Mouse (Mus musculus) megakaryocyte-erythroid progenitor cell, adult 5 weeks (primary cell): ENCODE results near the gene Gm27021. TPM values are rescaled to one million over a fixed set of nuclear protein-coding genes. Genes with fewer than 3 reads are reported as not detected.

ENCODE experiments used
- polyA plus RNA-seq: library from polyadenylated mRNA; stranded (reverse); fragments of >175 nt; gene quantifications from 2 replicates; pipeline ENCODE4 v1.2.3, GENCODE M21; 2012

Gene Gm27021
- polyA plus RNA-seq, result 0.73 and 1.3 TPM in 2 replicates

GRCm38 (mm10) chr8:120667561-120668373 is at the start of gene Gm27021, which contains the start of gene Cox4i1:
TSS of gene Gm27021 (minus strand) at chr8:120668079.
TSS of gene Cox4i1 (plus strand) at chr8:120668222.

GRCm38 (mm10) chr8:120668374-120668905 is 561 bp upstream of the Gm27021 start, which contains the start of gene Emc8:
TSS of gene Emc8 (minus strand) at chr8:120668573.

GRCm38 (mm10) chr8:120647532-120647931 is 20.3 kb downstream of the Gm27021 start, which contains the start of gene 1190005I06Rik:
TSS of gene 1190005I06Rik (minus strand) at chr8:120647632.

GRCm38 (mm10) chr8:120588908-120589771 is 78.7 kb downstream of the Gm27021 start, which contains the start of gene Gins2:
TSS of gene Gins2 (minus strand) at chr8:120589304.

Other genes with a start within 250 kb of the Gm27021 start
- 60.6 and 64.5 TPM in 2 replicates for gene Gins2, start 78.8 kb downstream of the Gm27021 start, polyA plus RNA-seq
- 0.63 and 1.3 TPM in 2 replicates for gene 1190005I06Rik, start 20.4 kb downstream of the Gm27021 start, polyA plus RNA-seq
- 223 and 244 TPM in 2 replicates for gene Cox4i1, start 143 bp upstream of the Gm27021 start, polyA plus RNA-seq
- gene Emc8, start 494 bp upstream of the Gm27021 start, polyA plus RNA-seq, result 77.6 and 89.8 TPM in 2 replicates
- 281 and 497 TPM in 2 replicates for gene Irf8, start 68.3 kb upstream of the Gm27021 start, polyA plus RNA-seq